Mouse (Mus musculus) CH12.LX (cell line): ENCODE data around the gene Iscu.

Experiments
- BHLHE40 ChIP-seq: IDR thresholded peaks from 2 replicates; pipeline ENCODE4 v1.6.1; 2011; ENCODE audit warnings: mild to moderate bottlenecking, low read depth, low read length, improper control_type of control experiment
- CHD1 ChIP-seq: IDR thresholded peaks from 2 replicates; pipeline ENCODE4 v1.6.1; 2012; ENCODE audit warnings: low read depth, low read length, improper control_type of control experiment, inconsistent platforms
- CHD2 ChIP-seq: IDR thresholded peaks from 2 replicates; pipeline ENCODE4 v1.6.1; 2011; ENCODE audit warnings: low read length, improper control_type of control experiment
- CTCF ChIP-seq, 2 experiments: IDR thresholded peaks in 1 of 2; conservative IDR thresholded peaks in 1 of 2; 2 replicates each; pipeline ENCODE4 v1.5.1; 2011 to 2012; ENCODE audit warnings: low read depth in 2 of 2, low read length in 2 of 2, improper control_type of control experiment in 1 of 2, inconsistent platforms in 1 of 2, mild to moderate bottlenecking in 1 of 2, moderate library complexity in 1 of 2
- KAT2A ChIP-seq: IDR thresholded peaks from 2 replicates; pipeline ENCODE4 v1.6.1; 2012; ENCODE audit warnings: low read length, improper control_type of control experiment, inconsistent platforms; ENCODE audit not compliant: insufficient replicate concordance
- POLR2A ChIP-seq: IDR thresholded peaks from 2 replicates; pipeline ENCODE4 v1.6.1; 2011; ENCODE audit warnings: low read depth, mild to moderate bottlenecking, improper control_type of control experiment, low read length

DNA sequence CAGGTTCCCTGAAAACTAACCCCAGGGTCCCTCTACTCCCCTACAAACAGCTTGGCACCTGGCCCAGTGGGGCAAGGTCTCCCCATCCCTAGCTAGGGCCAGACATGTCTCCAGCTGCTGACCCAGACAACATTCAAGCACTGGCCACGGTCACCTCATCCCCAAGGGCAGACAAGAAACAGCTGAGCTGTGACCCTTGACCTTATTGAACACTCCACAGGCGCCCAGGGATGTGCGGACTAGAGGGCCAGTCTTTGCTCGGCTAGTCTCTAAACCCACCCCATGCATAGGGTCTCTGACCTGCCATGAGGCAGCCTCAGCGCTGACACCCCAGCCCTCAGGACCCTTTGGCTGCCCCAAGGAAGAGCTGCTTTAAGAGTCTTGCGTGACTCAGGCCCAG is 16.1 kb downstream of the Iscu start:
- TF ChIP-seq CHD2, result no peak
- TF ChIP-seq BHLHE40, result no peak
- TF ChIP-seq CHD1, result no peak
- no peak for TF ChIP-seq POLR2A
- no peak for TF ChIP-seq CTCF (conservative IDR thresholded peaks at IDR 0.05 in 1 of 2, IDR thresholded peaks at IDR 0.05 in 1 of 2; ENCODE audit: low read depth in 2 of 2, low read length in 2 of 2)
- TF ChIP-seq KAT2A, result no peak
